27 mouse cellular contexts compared by ENCODE assay signal in the genomic region with DNA sequence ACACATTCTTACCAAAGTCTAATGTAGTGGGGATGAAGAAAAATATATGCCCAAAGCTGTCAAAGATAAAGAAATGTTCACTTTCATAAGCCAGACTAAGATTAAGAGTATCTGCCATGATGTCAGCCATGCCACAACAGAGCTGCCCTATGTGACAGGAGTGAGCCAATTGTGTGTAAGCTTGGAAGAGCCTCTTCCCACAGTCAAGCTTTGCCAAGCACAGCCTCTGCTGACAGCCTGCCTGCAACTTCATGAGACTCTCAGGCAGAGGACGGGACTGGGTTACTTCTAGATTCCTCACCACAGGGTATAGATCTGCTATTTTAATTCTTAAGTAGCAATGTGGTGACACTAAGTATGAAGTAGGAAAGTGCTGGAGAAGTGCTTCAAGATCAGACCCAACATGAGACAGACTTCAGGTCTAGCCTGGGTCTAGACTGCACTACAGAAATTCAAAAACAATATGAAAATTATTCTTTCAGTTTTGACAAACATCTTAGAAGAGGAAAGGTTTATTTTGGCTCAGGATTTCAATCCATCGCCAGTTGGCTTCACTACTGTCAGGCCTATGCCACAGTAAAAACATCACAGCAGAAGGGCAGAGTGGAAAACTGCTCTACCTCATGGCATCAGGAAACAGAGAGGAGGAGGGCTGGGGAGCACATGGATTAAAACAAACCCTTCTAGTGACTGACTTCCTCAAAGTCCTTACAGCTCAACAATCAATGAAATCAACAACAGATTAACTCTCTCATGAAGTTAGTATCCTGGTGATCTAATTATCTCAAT. TPM values are rescaled to one million over a fixed set of nuclear protein-coding genes. Genes with fewer than 3 reads are reported as not detected.
"Had no signal": no experiment of that assay in that cellular context is flagged by ENCODE, and none has a peak within 500 bp of the region (broad histone marks: within the 10 kb centered on the region; RNA-seq: fewer than 3 reads in every experiment).

No protein-coding gene starts in this region.

- H3K36me3 ChIP-seq: liver, embryonic 15.5 days had no signal

- H3K9ac ChIP-seq: limb, embryonic 12.5 days; limb, embryonic 15.5 days; liver, embryonic 12.5 days; liver, embryonic 15.5 days had no signal

- H3K4me2 ChIP-seq: limb, embryonic 12.5 days; limb, embryonic 15.5 days; liver, embryonic 12.5 days; liver, embryonic 15.5 days; midbrain, embryonic 11.5 days had no signal

- H3K27me3 ChIP-seq: limb, embryonic 12.5 days; limb, embryonic 15.5 days; liver, embryonic 12.5 days; liver, embryonic 15.5 days had no signal

- H3K9me3 ChIP-seq: limb, embryonic 15.5 days; liver, embryonic 12.5 days; liver, embryonic 15.5 days had no signal

- H3K4me3 ChIP-seq: limb, embryonic 12.5 days; limb, embryonic 15.5 days; liver, embryonic 12.5 days; liver, embryonic 15.5 days had no signal

- H3K4me1 ChIP-seq: limb, embryonic 12.5 days; limb, embryonic 15.5 days; liver, embryonic 12.5 days; liver, embryonic 15.5 days had no signal

- H3K27ac ChIP-seq: kidney, postnatal 0 days; limb, embryonic 12.5 days; limb, embryonic 15.5 days; liver, embryonic 12.5 days; liver, embryonic 15.5 days; stomach, postnatal 0 days had no signal

- DNase-seq: kidney, postnatal 25 days; left cerebral cortex, postnatal 4 days; lung, adult 2 months; lung, postnatal 14 days; lung, postnatal 4 days; thymus, adult 2 months; thymus, postnatal 14 days; thymus, postnatal 4 days had no signal

- ATAC-seq: liver, embryonic 12.5 days had no signal

RNA-seq across cellular contexts. Expression of a gene that starts 58.5 kb away (rescaled TPM):
- total RNA-seq: layer of hippocampus, postnatal 14 days; left cerebral cortex, adult 8-10 months; left cerebral cortex, postnatal 14 days; left cerebral cortex, postnatal 4 days; megakaryocyte progenitor cell, adult 5-6 weeks; megakaryocyte-erythroid progenitor cell, adult 5-6 weeks; midbrain, postnatal 0 days had no signal
- polyA plus RNA-seq: large intestine, adult 2 months; liver, embryonic 12.5 days; liver, embryonic 15.5 days; lung, adult 2 months; lung, embryonic 16.5 days; midbrain, embryonic 11.5 days; neural tube, embryonic 11.5 days; small intestine, adult 2 months; spleen, adult 2 months; stomach, embryonic 14.5 days; stomach, postnatal 0 days had no signal
